Mouse (Mus musculus) embryonic facial prominence, embryonic 12.5 days (tissue): Measurements from ENCODE around the gene Hoxb8. TPM values are rescaled to one million over a fixed set of nuclear protein-coding genes. Genes with fewer than 3 reads are reported as not detected.
A peak's percentile ranks its signal among the peaks of the same experiment; 100 is the strongest.

Experiments used
- ATAC-seq: fragments of 200-750 bp; cut with Nextera tagmentation; 2 replicates; pipeline ENCODE4 v1.8.0; 2017; ENCODE audit not compliant: insufficient number of reproducible peaks, insufficient read depth, low FRiP score, low TSS enrichment
- H3K27ac ChIP-seq: fragments of 300-500 bp; sonication (generic); 2 replicates; pipeline ENCODE4 v1.5.1; 2016; ENCODE audit warnings: mild to moderate bottlenecking
- H3K27me3 ChIP-seq: fragments of 300-500 bp; sonication (generic); 2 replicates; pipeline ENCODE4 v1.6.1; 2016; ENCODE audit warnings: mild to moderate bottlenecking, moderate library complexity
- H3K36me3 ChIP-seq: fragments of 300-500 bp; sonication (generic); 2 replicates; pipeline ENCODE4 v1.6.1; 2016; ENCODE audit warnings: mild to moderate bottlenecking
- H3K4me1 ChIP-seq: fragments of 300-500 bp; sonication (generic); 2 replicates; pipeline ENCODE4 v1.6.1; 2016
- H3K4me2 ChIP-seq: fragments of 300-500 bp; sonication (generic); replicated peaks from 2 replicates; pipeline ENCODE4 v1.6.1; 2016; ENCODE audit warnings: mild to moderate bottlenecking, moderate library complexity
- H3K4me3 ChIP-seq: fragments of 300-500 bp; sonication (generic); 2 replicates; pipeline ENCODE4 v1.5.1; 2016; ENCODE audit warnings: mild to moderate bottlenecking
- H3K9ac ChIP-seq: fragments of 300-500 bp; sonication (generic); 2 replicates; pipeline ENCODE4 v1.6.1; 2016; ENCODE audit warnings: mild to moderate bottlenecking, moderate library complexity
- H3K9me3 ChIP-seq: fragments of 300-500 bp; sonication (generic); 2 replicates; pipeline ENCODE4 v1.6.1; 2016; ENCODE audit warnings: mild to moderate bottlenecking, moderate library complexity
- WGBS: fragments of 180-500 bp; shearing (Covaris S2); methylation state at CpG from one replicate; pipeline ENCODE4 v1.1.7; 2016; 5-methylcytosine and 5-hydroxymethylcytosine counted together
- polyA plus RNA-seq: library from polyadenylated mRNA; unstranded; fragments of >200 nt; fragmentation: Nextera tagmentation; extraction: Ambion mirVana; gene quantifications from 2 replicates; pipeline ENCODE4 v1.2.1, GENCODE M21; 2016

Gene Hoxb8
- polyA plus RNA-seq, 1 experiment from 2014 or later: not detected

- no peak for ATAC-seq
- Histone ChIP-seq H3K4me1 (no peaks in the 10 kb centered on the region), H3K36me3 (no peaks in the 10 kb centered on the region), H3K4me3 (no peak overlapping the region), H3K27me3 (peaks cover 100% of the 10 kb centered on the region), H3K27ac (no peak overlapping the region), H3K9me3 (no peaks in the 10 kb centered on the region), H3K9ac (no peak overlapping the region), H3K4me2 (no peak overlapping the region)
- 4% methylated on average over 8 of the region's 8 CpGs for WGBS
Observed at GRCm38 (mm10) chr11:96324965-96325364, 43.3 kb downstream of the Hoxb8 start.

GRCm38 (mm10) chr11:96325747-96326212 lies 44.1 kb downstream of the Hoxb8 start:
- Histone ChIP-seq H3K36me3 (no peaks in the 10 kb centered on the region), H3K27me3 (peaks cover 100% of the 10 kb centered on the region), H3K9me3 (no peaks in the 10 kb centered on the region), H3K4me2 (no peak overlapping the region), H3K9ac (no peak overlapping the region), H3K27ac (no peak overlapping the region), H3K4me3 (no peak overlapping the region), H3K4me1 (no peaks in the 10 kb centered on the region)
- ATAC-seq: no peak
- 2% methylated on average over 22 of the region's 22 CpGs for WGBS

- H3K27ac ChIP-seq: no peak overlapping the region
- 1% methylated on average over 12 of the region's 12 CpGs for WGBS
Observed at GRCm38 (mm10) chr11:96326705-96327104, 45.0 kb downstream of the Hoxb8 start.

GRCm38 (mm10) chr11:96327122-96327521 lies 45.4 kb downstream of the Hoxb8 start:
- H3K27me3 ChIP-seq: peaks cover 100% of the 10 kb centered on the region
- H3K4me1 ChIP-seq: no peaks in the 10 kb centered on the region
- 3% methylated on average over 7 of the region's 7 CpGs for WGBS
- H3K27ac ChIP-seq: no peak overlapping the region
- no peaks in the 10 kb centered on the region for H3K36me3 ChIP-seq
- no peak overlapping the region for H3K9ac ChIP-seq
- no peak for ATAC-seq
- no peak overlapping the region for H3K4me2 ChIP-seq
- no peaks in the 10 kb centered on the region for H3K9me3 ChIP-seq
- H3K4me3 ChIP-seq: no peak overlapping the region

More at GRCm38 (mm10) chr11:96326705-96327104, 45.0 kb downstream of the Hoxb8 start:
- H3K9me3 ChIP-seq: no peaks in the 10 kb centered on the region
- H3K4me3 ChIP-seq: no peak overlapping the region
- peaks cover 100% of the 10 kb centered on the region for H3K27me3 ChIP-seq
- no peak overlapping the region for H3K4me2 ChIP-seq
- no peaks in the 10 kb centered on the region for H3K36me3 ChIP-seq
- no peak overlapping the region for H3K9ac ChIP-seq
- no peaks in the 10 kb centered on the region for H3K4me1 ChIP-seq
- no peak for ATAC-seq

- no peak for ATAC-seq
- Histone ChIP-seq H3K4me3 (no peak overlapping the region), H3K27ac (no peak overlapping the region), H3K27me3 (peaks cover 100% of the 10 kb centered on the region), H3K9ac (no peak overlapping the region), H3K4me1 (peaks cover 5% of the 10 kb centered on the region; the same call in 1 of the 2 replicates), H3K36me3 (no peaks in the 10 kb centered on the region), H3K4me2 (no peak overlapping the region), H3K9me3 (no peaks in the 10 kb centered on the region)
- WGBS: 1% methylated on average over 5 of the region's 5 CpGs
Observed at GRCm38 (mm10) chr11:96327750-96328149, 46.0 kb downstream of the Hoxb8 start.

GRCm38 (mm10) chr11:96328605-96329004 lies 46.9 kb downstream of the Hoxb8 start:
- Histone ChIP-seq H3K9me3 (no peaks in the 10 kb centered on the region), H3K9ac (no peak overlapping the region), H3K27me3 (peaks cover 100% of the 10 kb centered on the region), H3K4me2 (no peak overlapping the region), H3K4me1 (peaks cover 7% of the 10 kb centered on the region; the same call in 1 of the 2 replicates), H3K4me3 (no peak overlapping the region), H3K27ac (no peak overlapping the region), H3K36me3 (no peaks in the 10 kb centered on the region)
- no peak for ATAC-seq
- 2% methylated on average over 8 of the region's 8 CpGs for WGBS

- Histone ChIP-seq H3K27me3 (peaks cover 100% of the 10 kb centered on the region), H3K9me3 (no peaks in the 10 kb centered on the region), H3K4me3 (peak overlapping the region; percentile 18; the same call in 1 of the 2 replicates), H3K36me3 (no peaks in the 10 kb centered on the region), H3K4me2 (peak overlapping the region; percentile 34), H3K9ac (0 out of 2 replicates have a peak overlapping the region, but pooled peaks have one; percentile 19), H3K4me1 (peaks cover 7% of the 10 kb centered on the region; the same call in 1 of the 2 replicates), H3K27ac (no peak overlapping the region)
- no peak for ATAC-seq
- WGBS: 2% methylated on average over 8 of the region's 8 CpGs
Observed at GRCm38 (mm10) chr11:96332105-96332504, 50.4 kb downstream of the Hoxb8 start.

- peak overlapping the region; percentile 34 for H3K4me2 ChIP-seq
- H3K27ac ChIP-seq: no peak overlapping the region
- peaks cover 100% of the 10 kb centered on the region for H3K27me3 ChIP-seq
- no peak for ATAC-seq
- 2% methylated on average over 35 of the region's 35 CpGs for WGBS
- H3K4me1 ChIP-seq: peaks cover 7% of the 10 kb centered on the region; the same call in 1 of the 2 replicates
- H3K9ac ChIP-seq: peak overlapping the region; percentile 15; the same call in 1 of the 2 replicates
- no peaks in the 10 kb centered on the region for H3K36me3 ChIP-seq
- H3K4me3 ChIP-seq: peak overlapping the region; percentile 18
- no peaks in the 10 kb centered on the region for H3K9me3 ChIP-seq
Observed at GRCm38 (mm10) chr11:96332618-96333032, 50.9 kb downstream of the Hoxb8 start.

GRCm38 (mm10) chr11:96333241-96334001 lies 51.7 kb downstream of the Hoxb8 start:
- Histone ChIP-seq H3K9me3 (no peaks in the 10 kb centered on the region), H3K27me3 (peaks cover 100% of the 10 kb centered on the region), H3K27ac (no peak overlapping the region), H3K36me3 (no peaks in the 10 kb centered on the region), H3K4me3 (peak overlapping the region; percentile 18; the same call in 1 of the 2 replicates), H3K4me2 (peak overlapping the region; percentile 34; the same call in 1 of the 2 replicates), H3K9ac (0 out of 2 replicates have a peak overlapping the region, but pooled peaks have one; percentile 15), H3K4me1 (peaks cover 7% of the 10 kb centered on the region; the same call in 1 of the 2 replicates)
- ATAC-seq: no peak
- WGBS: 2% methylated on average over 17 of the region's 17 CpGs

GRCm38 (mm10) chr11:96334002-96334364 lies 52.3 kb downstream of the Hoxb8 start:
- ATAC-seq: no peak
- 3% methylated on average over 2 of the region's 2 CpGs for WGBS
- Histone ChIP-seq H3K4me1 (peaks cover 7% of the 10 kb centered on the region; the same call in 1 of the 2 replicates), H3K27me3 (peaks cover 100% of the 10 kb centered on the region), H3K9me3 (no peaks in the 10 kb centered on the region), H3K4me2 (no peak overlapping the region), H3K27ac (no peak overlapping the region), H3K4me3 (no peak overlapping the region), H3K36me3 (no peaks in the 10 kb centered on the region), H3K9ac (no peak overlapping the region)
